Mouse (Mus musculus): Measurements from ENCODE around the gene Abcg8. TPM values are rescaled to one million over a fixed set of nuclear protein-coding genes. Genes with fewer than 3 reads are reported as not detected.

Abcg8 gene
- polyA plus RNA-seq (2015; fragmentation: Nextera tagmentation; extraction: Ambion mirVana) = 0.25 and 0.30 TPM in 2 replicates

DNA sequence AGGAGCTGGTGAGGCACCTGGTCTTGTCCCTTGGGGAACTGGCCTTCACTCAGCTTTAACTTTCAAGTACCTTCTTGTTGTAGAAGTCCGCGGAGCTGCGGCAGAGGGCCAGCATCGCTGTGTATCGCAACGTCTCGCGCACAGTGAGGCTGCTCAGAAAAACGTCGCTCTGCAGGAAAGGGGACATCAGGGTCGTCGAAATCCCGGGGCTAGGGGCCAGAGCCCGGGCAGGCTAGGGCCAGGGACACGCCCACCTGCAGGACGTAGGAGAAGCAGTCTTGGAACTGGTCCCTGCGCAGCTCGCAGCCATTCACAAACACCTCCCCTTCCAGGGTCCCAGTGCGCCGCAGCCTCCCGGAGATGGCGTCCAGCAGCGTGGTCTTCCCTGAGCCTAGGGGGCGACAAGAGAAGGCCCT is at the start of gene Abcg8:
TSS of gene Abcg8 (plus strand) at position 352 of the 416 bp plus-strand sequence.
- Histone ChIP-seq H3K4me1 (ENCODE audit: insufficient read depth, low read length) (peaks cover 35% of the 10 kb centered on the region), H3K27ac (ENCODE audit: low read length) (no peak within 1 kb of the TSS), H3K9me3 (ENCODE audit: low read length) (no peaks in the 10 kb centered on the region), H3K36me3 (ENCODE audit: insufficient read depth, low read length) (no peaks in the 10 kb centered on the region), H3K4me2 (replicated peaks; ENCODE audit: low read depth, low read length) (peak within 1 kb of the TSS; percentile 80), H3K9ac (replicated peaks; ENCODE audit: low read length) (peak within 1 kb of the TSS; percentile 66), H3K4me3 (ENCODE audit: low read length) (peak within 1 kb of the TSS; percentile 46), H3K27me3 (ENCODE audit: insufficient read depth, low read length) (no peaks in the 10 kb centered on the region)
- WGBS = under 1% methylated on average over 24 of the region's 24 CpGs
- peak; percentile 65 for ATAC-seq (ENCODE audit: low FRiP score, low TSS enrichment)

GRCm38 (mm10) chr17:84626857-84627305 is 49.2 kb upstream of the Abcg8 start:
- Histone ChIP-seq H3K4me3 (ENCODE audit: low read length) (peak overlapping the region; percentile 69), H3K4me1 (ENCODE audit: insufficient read depth, low read length) (peaks cover 10% of the 10 kb centered on the region), H3K36me3 (ENCODE audit: insufficient read depth, low read length) (0 out of 2 replicates have a peak, but pooled peaks cover 2% of the 10 kb centered on the region), H3K9me3 (ENCODE audit: low read length) (no peaks in the 10 kb centered on the region; the same call in 1 of the 2 replicates), H3K9ac (replicated peaks; ENCODE audit: low read length) (peak overlapping the region; percentile 75), H3K27ac (ENCODE audit: low read length) (peak overlapping the region; percentile 80), H3K27me3 (ENCODE audit: insufficient read depth, low read length) (no peaks in the 10 kb centered on the region), H3K4me2 (replicated peaks; ENCODE audit: low read depth, low read length) (peak overlapping the region; percentile 77)
- WGBS = 16% methylated on average over 9 of the region's 9 CpGs
- peak; percentile 80 for ATAC-seq (ENCODE audit: low FRiP score, low TSS enrichment)

- no peak overlapping the region for H3K4me2 ChIP-seq (replicated peaks; ENCODE audit: low read depth, low read length)
- 0 out of 2 replicates have a peak, but pooled peaks cover 3% of the 10 kb centered on the region for H3K36me3 ChIP-seq (ENCODE audit: insufficient read depth, low read length)
- no peak for ATAC-seq (ENCODE audit: low FRiP score, low TSS enrichment)
- no peak overlapping the region for H3K9ac ChIP-seq (replicated peaks; ENCODE audit: low read length)
- peaks cover 10% of the 10 kb centered on the region for H3K4me1 ChIP-seq (ENCODE audit: insufficient read depth, low read length)
- H3K27ac ChIP-seq (ENCODE audit: low read length) = no peak overlapping the region
- WGBS = 62% methylated on average over 10 of the region's 10 CpGs
- no peaks in the 10 kb centered on the region; the same call in 1 of the 2 replicates for H3K9me3 ChIP-seq (ENCODE audit: low read length)
- no peak overlapping the region for H3K4me3 ChIP-seq (ENCODE audit: low read length)
- H3K27me3 ChIP-seq (ENCODE audit: insufficient read depth, low read length) = no peaks in the 10 kb centered on the region
Observed at GRCm38 (mm10) chr17:84627721-84628120, 48.4 kb upstream of the Abcg8 start.

GRCm38 (mm10) chr17:84628611-84629010 is 47.5 kb upstream of the Abcg8 start:
- Histone ChIP-seq H3K4me3 (ENCODE audit: low read length) (no peak overlapping the region), H3K9ac (replicated peaks; ENCODE audit: low read length) (no peak overlapping the region), H3K9me3 (ENCODE audit: low read length) (no peaks in the 10 kb centered on the region; the same call in 1 of the 2 replicates), H3K36me3 (ENCODE audit: insufficient read depth, low read length) (0 out of 2 replicates have a peak, but pooled peaks cover 6% of the 10 kb centered on the region), H3K27me3 (ENCODE audit: insufficient read depth, low read length) (no peaks in the 10 kb centered on the region), H3K27ac (ENCODE audit: low read length) (no peak overlapping the region), H3K4me1 (ENCODE audit: insufficient read depth, low read length) (peaks cover 7% of the 10 kb centered on the region), H3K4me2 (replicated peaks; ENCODE audit: low read depth, low read length) (no peak overlapping the region)
- 86% methylated on average over 9 of the region's 9 CpGs for WGBS
- no peak for ATAC-seq (ENCODE audit: low FRiP score, low TSS enrichment)

DNA sequence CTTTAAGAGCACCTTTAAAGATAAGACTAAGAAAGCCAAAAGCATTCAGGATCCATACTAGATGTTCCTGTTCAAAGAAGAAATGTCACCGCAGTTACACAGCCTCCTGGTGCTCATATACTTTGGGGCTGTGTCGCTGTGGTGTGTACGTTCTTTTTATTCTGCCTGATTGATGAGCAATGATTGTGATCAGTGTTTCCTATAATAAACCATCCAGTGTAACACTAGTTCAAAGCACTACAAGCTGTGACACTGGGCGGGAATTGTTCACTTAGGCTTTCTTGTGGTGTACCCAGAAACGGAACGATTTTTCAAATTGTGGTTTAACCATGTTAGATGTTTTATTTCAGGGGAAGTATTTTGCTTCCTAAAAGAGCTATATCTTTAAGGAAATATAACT is 44.3 kb upstream of the Abcg8 start:
- Histone ChIP-seq H3K36me3 (ENCODE audit: insufficient read depth, low read length) (0 out of 2 replicates have a peak, but pooled peaks cover 6% of the 10 kb centered on the region), H3K27ac (ENCODE audit: low read length) (no peak overlapping the region), H3K9me3 (ENCODE audit: low read length) (no peaks in the 10 kb centered on the region), H3K27me3 (ENCODE audit: insufficient read depth, low read length) (no peaks in the 10 kb centered on the region), H3K9ac (replicated peaks; ENCODE audit: low read length) (no peak overlapping the region), H3K4me2 (replicated peaks; ENCODE audit: low read depth, low read length) (no peak overlapping the region), H3K4me3 (ENCODE audit: low read length) (no peak overlapping the region), H3K4me1 (ENCODE audit: insufficient read depth, low read length) (peaks cover 5% of the 10 kb centered on the region)
- WGBS = 87% methylated on average over 6 of the region's 6 CpGs
- ATAC-seq (ENCODE audit: low FRiP score, low TSS enrichment) = no peak

- Histone ChIP-seq H3K4me1 (ENCODE audit: insufficient read depth, low read length) (no peaks in the 10 kb centered on the region), H3K27me3 (ENCODE audit: insufficient read depth, low read length) (no peaks in the 10 kb centered on the region), H3K9me3 (ENCODE audit: low read length) (no peaks in the 10 kb centered on the region), H3K4me2 (replicated peaks; ENCODE audit: low read depth, low read length) (no peak overlapping the region), H3K36me3 (ENCODE audit: insufficient read depth, low read length) (0 out of 2 replicates have a peak, but pooled peaks cover 6% of the 10 kb centered on the region), H3K9ac (replicated peaks; ENCODE audit: low read length) (no peak overlapping the region), H3K27ac (ENCODE audit: low read length) (no peak overlapping the region), H3K4me3 (ENCODE audit: low read length) (no peak overlapping the region)
- ATAC-seq (ENCODE audit: low FRiP score, low TSS enrichment) = no peak
- whole genome bisulfite sequencing = 78% methylated on average over 13 of the region's 13 CpGs
Observed at GRCm38 (mm10) chr17:84633443-84633842, 42.7 kb upstream of the Abcg8 start.

- H3K4me2 ChIP-seq (replicated peaks; ENCODE audit: low read depth, low read length) = no peak overlapping the region
- ATAC-seq (ENCODE audit: low FRiP score, low TSS enrichment) = no peak
- 0 out of 2 replicates have a peak, but pooled peaks cover 6% of the 10 kb centered on the region for H3K36me3 ChIP-seq (ENCODE audit: insufficient read depth, low read length)
- no peak overlapping the region for H3K9ac ChIP-seq (replicated peaks; ENCODE audit: low read length)
- no peak overlapping the region for H3K4me3 ChIP-seq (ENCODE audit: low read length)
- 68% methylated on average over 8 of the region's 8 CpGs for WGBS
- H3K27me3 ChIP-seq (ENCODE audit: insufficient read depth, low read length) = no peaks in the 10 kb centered on the region
- no peaks in the 10 kb centered on the region for H3K9me3 ChIP-seq (ENCODE audit: low read length)
- H3K27ac ChIP-seq (ENCODE audit: low read length) = no peak overlapping the region
- no peaks in the 10 kb centered on the region for H3K4me1 ChIP-seq (ENCODE audit: insufficient read depth, low read length)
Observed at GRCm38 (mm10) chr17:84636328-84636727, 39.8 kb upstream of the Abcg8 start.

DNA sequence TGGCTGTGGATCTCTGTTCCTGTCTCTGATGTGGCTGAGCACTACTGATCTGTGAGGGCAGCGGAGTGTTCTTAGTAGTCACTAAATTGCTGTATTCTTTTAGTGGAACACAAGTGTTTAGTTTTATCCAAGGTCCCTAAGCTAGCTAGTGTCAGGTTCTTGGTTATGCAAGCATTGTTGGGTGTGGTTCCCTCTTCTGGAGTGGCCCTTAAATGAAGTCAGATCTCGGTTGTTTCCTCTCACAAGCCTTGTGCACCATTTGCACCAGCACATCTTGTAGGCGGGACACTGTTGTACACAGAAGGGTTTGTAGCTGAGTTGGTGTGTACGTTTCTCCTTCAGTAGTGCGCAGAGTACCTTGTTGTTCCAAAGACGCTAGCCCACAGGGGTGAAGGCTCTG is 38.1 kb upstream of the Abcg8 start:
- WGBS = 95% methylated on average over 6 of the region's 6 CpGs
- Histone ChIP-seq H3K9ac (replicated peaks; ENCODE audit: low read length) (no peak overlapping the region), H3K4me1 (ENCODE audit: insufficient read depth, low read length) (no peaks in the 10 kb centered on the region), H3K27me3 (ENCODE audit: insufficient read depth, low read length) (no peaks in the 10 kb centered on the region), H3K4me2 (replicated peaks; ENCODE audit: low read depth, low read length) (no peak overlapping the region), H3K27ac (ENCODE audit: low read length) (no peak overlapping the region), H3K9me3 (ENCODE audit: low read length) (no peaks in the 10 kb centered on the region), H3K36me3 (ENCODE audit: insufficient read depth, low read length) (0 out of 2 replicates have a peak, but pooled peaks cover 3% of the 10 kb centered on the region), H3K4me3 (ENCODE audit: low read length) (no peak overlapping the region)
- ATAC-seq (ENCODE audit: low FRiP score, low TSS enrichment) = no peak

- no peak overlapping the region for H3K4me3 ChIP-seq (ENCODE audit: low read length)
- no peak overlapping the region for H3K4me2 ChIP-seq (replicated peaks; ENCODE audit: low read depth, low read length)
- 75% methylated on average over 10 of the region's 10 CpGs for WGBS
- no peaks in the 10 kb centered on the region for H3K36me3 ChIP-seq (ENCODE audit: insufficient read depth, low read length)
- no peak for ATAC-seq (ENCODE audit: low FRiP score, low TSS enrichment)
- peaks cover 5% of the 10 kb centered on the region; the same call in 1 of the 2 replicates for H3K4me1 ChIP-seq (ENCODE audit: insufficient read depth, low read length)
- H3K27me3 ChIP-seq (ENCODE audit: insufficient read depth, low read length) = no peaks in the 10 kb centered on the region
- H3K27ac ChIP-seq (ENCODE audit: low read length) = no peak overlapping the region
- no peaks in the 10 kb centered on the region for H3K9me3 ChIP-seq (ENCODE audit: low read length)
- no peak overlapping the region for H3K9ac ChIP-seq (replicated peaks; ENCODE audit: low read length)
Observed at GRCm38 (mm10) chr17:84639796-84640378, 36.2 kb upstream of the Abcg8 start.

- Histone ChIP-seq H3K27ac (ENCODE audit: low read length) (no peak overlapping the region), H3K9me3 (ENCODE audit: low read length) (no peaks in the 10 kb centered on the region), H3K4me3 (ENCODE audit: low read length) (no peak overlapping the region), H3K4me2 (replicated peaks; ENCODE audit: low read depth, low read length) (no peak overlapping the region), H3K4me1 (ENCODE audit: insufficient read depth, low read length) (peaks cover 11% of the 10 kb centered on the region), H3K9ac (replicated peaks; ENCODE audit: low read length) (no peak overlapping the region), H3K27me3 (ENCODE audit: insufficient read depth, low read length) (no peaks in the 10 kb centered on the region), H3K36me3 (ENCODE audit: insufficient read depth, low read length) (no peaks in the 10 kb centered on the region)
- no peak for ATAC-seq (ENCODE audit: low FRiP score, low TSS enrichment)
- 39% methylated on average over 3 of the region's 3 CpGs for WGBS
Observed at GRCm38 (mm10) chr17:84641893-84642292, 34.2 kb upstream of the Abcg8 start.
